Mouse (Mus musculus): ENCODE data around the gene Tmem106c. TPM values are rescaled to one million over a fixed set of nuclear protein-coding genes. Genes with fewer than 3 reads are reported as not detected.
A peak's percentile ranks its signal among the peaks of the same experiment; 100 is the strongest.

Tmem106c gene
- polyA plus RNA-seq, 1 experiment from 2014 or later: 37.8 TPM

DNA sequence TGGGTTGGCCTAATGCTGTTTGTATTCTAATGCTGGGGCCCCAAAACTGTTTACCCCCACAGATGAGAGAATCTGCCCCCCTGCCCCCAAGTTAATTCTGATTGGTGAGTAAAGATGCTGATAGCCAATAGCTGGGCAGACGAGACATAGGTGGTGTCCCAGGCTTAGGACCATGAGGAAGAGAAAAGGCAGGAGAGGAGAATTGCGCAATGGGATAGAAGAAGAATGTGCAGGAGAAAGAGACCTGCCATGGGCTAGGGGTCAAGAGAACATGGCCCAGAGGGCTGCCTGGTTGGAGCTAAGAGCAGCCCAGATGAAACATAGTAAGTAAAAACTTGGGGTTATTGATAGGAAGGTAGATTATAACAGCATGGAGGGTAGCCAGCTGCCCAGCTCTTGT is 23.9 kb upstream of the Tmem106c start:
- no peak overlapping the region for H3K4me2 ChIP-seq
- H3K9me3 ChIP-seq: no peaks in the 10 kb centered on the region
- H3K4me1 ChIP-seq: peaks cover 6% of the 10 kb centered on the region; the same call in 1 of the 2 replicates
- WGBS: 88% methylated on average over 2 of the region's 2 CpGs
- no peaks in the 10 kb centered on the region for H3K36me3 ChIP-seq
- ATAC-seq (ENCODE audit: insufficient number of reproducible peaks, insufficient read depth, low FRiP score, low TSS enrichment, low read depth): no peak
- H3K27ac ChIP-seq: no peak overlapping the region
- no peak overlapping the region for H3K9ac ChIP-seq
- H3K4me3 ChIP-seq: no peak overlapping the region
- no peaks in the 10 kb centered on the region for H3K27me3 ChIP-seq

DNA sequence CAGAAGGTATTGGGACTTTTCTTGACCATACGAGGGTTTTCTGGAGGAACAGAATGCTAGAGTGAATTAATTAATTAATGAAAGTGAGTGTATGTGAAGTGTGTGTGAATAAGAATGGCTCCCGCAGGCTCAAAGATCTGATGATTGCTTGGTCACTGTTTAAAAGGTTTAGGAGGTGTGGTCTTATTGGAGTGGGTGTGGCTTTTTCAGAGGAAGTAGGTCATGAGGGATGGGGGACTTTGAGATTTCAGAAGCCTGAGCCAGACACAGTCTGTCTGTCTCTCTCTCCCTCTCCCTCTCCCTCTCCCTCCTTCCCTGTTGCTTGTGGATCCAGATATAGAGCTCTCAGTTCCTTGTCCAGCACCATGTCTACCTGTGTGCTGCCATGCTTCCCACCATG is 22.7 kb upstream of the Tmem106c start:
- H3K4me2 ChIP-seq: no peak overlapping the region
- no peak overlapping the region for H3K27ac ChIP-seq
- no peak for ATAC-seq (ENCODE audit: insufficient number of reproducible peaks, insufficient read depth, low FRiP score, low TSS enrichment, low read depth)
- H3K9ac ChIP-seq: no peak overlapping the region
- H3K36me3 ChIP-seq: no peaks in the 10 kb centered on the region
- WGBS: 95% methylated on average over 2 of the region's 2 CpGs
- no peaks in the 10 kb centered on the region for H3K9me3 ChIP-seq
- H3K27me3 ChIP-seq: no peaks in the 10 kb centered on the region
- H3K4me3 ChIP-seq: no peak overlapping the region
- H3K4me1 ChIP-seq: peaks cover 6% of the 10 kb centered on the region

GRCm38 (mm10) chr15:97942538-97942937 is 21.5 kb upstream of the Tmem106c start:
- 84% methylated on average over 8 of the region's 8 CpGs for WGBS
- H3K27ac ChIP-seq: no peak overlapping the region

DNA sequence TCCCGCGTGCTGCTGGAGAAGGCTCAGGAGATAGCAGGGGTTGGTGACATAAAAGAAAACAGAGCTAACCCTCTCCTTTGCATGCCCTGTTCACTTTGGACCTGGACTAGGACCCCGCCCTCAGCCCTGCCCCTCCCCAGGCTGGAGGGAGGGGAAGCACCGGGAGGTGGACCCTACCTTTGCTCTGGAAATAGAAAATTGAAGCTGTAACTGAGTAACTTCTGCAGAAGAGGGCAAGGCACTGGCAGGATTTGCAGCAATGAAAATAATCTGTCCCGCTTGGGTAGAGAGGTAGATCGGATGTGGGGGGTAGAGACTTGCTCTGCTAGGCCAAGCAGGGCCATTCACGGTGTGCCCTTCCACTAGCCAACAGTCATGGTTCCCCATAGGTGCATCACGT is 20.6 kb upstream of the Tmem106c start:
- ATAC-seq (ENCODE audit: insufficient number of reproducible peaks, insufficient read depth, low FRiP score, low TSS enrichment, low read depth): no peak
- 86% methylated on average over 8 of the region's 8 CpGs for WGBS
- no peaks in the 10 kb centered on the region for H3K9me3 ChIP-seq

More at GRCm38 (mm10) chr15:97942538-97942937, 21.5 kb upstream of the Tmem106c start:
- Histone ChIP-seq H3K4me3 (no peak overlapping the region), H3K36me3 (no peaks in the 10 kb centered on the region), H3K4me2 (no peak overlapping the region), H3K9me3 (no peaks in the 10 kb centered on the region), H3K27me3 (no peaks in the 10 kb centered on the region), H3K4me1 (peaks cover 6% of the 10 kb centered on the region), H3K9ac (no peak overlapping the region)
- no peak for ATAC-seq (ENCODE audit: insufficient number of reproducible peaks, insufficient read depth, low FRiP score, low TSS enrichment, low read depth)

DNA sequence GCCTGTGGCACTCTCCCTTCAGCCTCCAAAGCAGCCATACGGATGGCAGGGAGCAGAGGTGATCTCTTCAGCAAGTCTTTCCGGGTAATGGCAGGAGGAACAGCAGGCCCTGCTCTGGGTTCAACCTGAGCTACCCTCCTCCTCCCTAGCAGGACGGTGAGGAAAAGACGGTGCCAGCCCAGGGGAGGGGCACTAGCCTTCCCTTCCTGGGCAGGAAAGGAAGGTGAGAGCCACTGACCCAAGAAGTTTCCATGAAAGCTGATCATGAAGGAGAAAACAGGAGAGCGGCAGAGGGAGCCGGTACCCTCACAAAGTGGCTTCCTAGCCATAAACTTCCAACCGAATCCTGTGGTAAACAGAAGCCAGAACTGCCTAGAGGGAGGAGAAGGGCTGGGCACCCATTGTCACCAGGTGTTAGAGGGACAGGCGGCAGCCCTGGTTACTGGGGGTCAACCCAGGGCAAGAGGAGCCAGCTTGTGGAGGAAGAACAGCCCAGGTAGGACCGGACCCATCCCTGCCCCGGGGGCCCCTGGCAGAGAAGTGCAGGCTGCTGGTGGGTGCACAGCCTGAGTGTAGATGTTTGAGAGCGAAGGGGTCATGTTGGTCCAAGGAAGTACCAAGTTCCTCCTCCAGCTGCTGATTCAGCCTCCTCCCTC is 19.0 kb upstream of the Tmem106c start:
- ATAC-seq (ENCODE audit: insufficient number of reproducible peaks, insufficient read depth, low FRiP score, low TSS enrichment, low read depth): no peak
- Histone ChIP-seq H3K27ac (no peak overlapping the region), H3K4me1 (peaks cover 13% of the 10 kb centered on the region), H3K4me2 (no peak overlapping the region), H3K9me3 (no peaks in the 10 kb centered on the region), H3K4me3 (no peak overlapping the region), H3K9ac (no peak overlapping the region), H3K36me3 (no peaks in the 10 kb centered on the region), H3K27me3 (no peaks in the 10 kb centered on the region)
- 77% methylated on average over 11 of the region's 11 CpGs for WGBS

More for the DNA sequence above, 20.6 kb upstream of the Tmem106c start:
- Histone ChIP-seq H3K4me2 (no peak overlapping the region), H3K9ac (no peak overlapping the region), H3K36me3 (no peaks in the 10 kb centered on the region), H3K4me1 (peaks cover 5% of the 10 kb centered on the region), H3K4me3 (no peak overlapping the region), H3K27ac (no peak overlapping the region), H3K27me3 (no peaks in the 10 kb centered on the region)

DNA sequence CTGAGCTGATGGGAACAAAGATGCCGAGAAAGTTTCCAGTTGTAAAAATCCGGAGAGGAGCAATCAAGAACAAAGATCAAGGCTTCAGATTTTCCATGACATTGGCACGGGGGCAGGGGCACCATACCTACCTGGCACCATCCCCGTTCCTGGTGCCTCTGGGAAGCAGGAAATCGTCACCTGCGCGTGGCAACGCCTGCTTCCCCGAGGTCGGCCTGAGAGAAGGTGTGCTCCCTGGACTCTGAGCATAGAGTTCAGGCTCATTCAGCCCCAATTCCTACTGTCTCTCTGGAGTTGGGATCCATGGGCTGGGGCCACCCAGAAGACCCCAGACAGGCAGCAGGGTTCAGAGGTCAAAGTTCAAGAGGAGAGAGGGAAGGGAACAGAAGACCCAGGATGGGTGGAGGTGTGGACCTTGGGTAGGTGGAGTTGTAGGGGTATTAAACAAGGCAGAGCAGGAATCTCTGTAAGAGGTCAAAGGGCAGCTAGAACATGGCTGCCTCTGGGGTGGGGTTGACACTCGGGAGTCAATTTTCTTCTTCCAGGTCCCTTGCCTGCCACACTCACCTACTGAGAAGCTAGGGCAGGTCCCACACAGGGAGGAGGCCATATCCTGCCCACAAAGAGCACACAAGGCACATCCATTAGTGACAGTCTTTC is 18.2 kb upstream of the Tmem106c start:
- peak; percentile 20; the same call in 1 of the 2 replicates for ATAC-seq (ENCODE audit: insufficient number of reproducible peaks, insufficient read depth, low FRiP score, low TSS enrichment, low read depth)
- Histone ChIP-seq H3K36me3 (no peaks in the 10 kb centered on the region), H3K4me3 (no peak overlapping the region), H3K27ac (no peak overlapping the region), H3K4me2 (no peak overlapping the region), H3K27me3 (no peaks in the 10 kb centered on the region), H3K4me1 (peaks cover 16% of the 10 kb centered on the region), H3K9ac (no peak overlapping the region), H3K9me3 (no peaks in the 10 kb centered on the region)
- 83% methylated on average over 9 of the region's 11 CpGs for WGBS

- peaks cover 22% of the 10 kb centered on the region for H3K4me1 ChIP-seq
- H3K4me3 ChIP-seq: no peak overlapping the region
- 34% methylated on average over 7 of the region's 7 CpGs for WGBS
- no peak overlapping the region for H3K9ac ChIP-seq
- no peaks in the 10 kb centered on the region for H3K27me3 ChIP-seq
- ATAC-seq (ENCODE audit: insufficient number of reproducible peaks, insufficient read depth, low FRiP score, low TSS enrichment, low read depth): no peak
- no peaks in the 10 kb centered on the region for H3K36me3 ChIP-seq
- no peak overlapping the region for H3K4me2 ChIP-seq
- H3K27ac ChIP-seq: no peak overlapping the region
- no peaks in the 10 kb centered on the region for H3K9me3 ChIP-seq
Observed at GRCm38 (mm10) chr15:97948720-97949119, 15.3 kb upstream of the Tmem106c start.

GRCm38 (mm10) chr15:97949706-97950105 is 14.3 kb upstream of the Tmem106c start:
- Histone ChIP-seq H3K4me1 (peaks cover 22% of the 10 kb centered on the region), H3K27me3 (no peaks in the 10 kb centered on the region; the same call in 1 of the 2 replicates), H3K36me3 (no peaks in the 10 kb centered on the region), H3K27ac (no peak overlapping the region), H3K9me3 (no peaks in the 10 kb centered on the region), H3K4me3 (no peak overlapping the region), H3K9ac (0 out of 2 replicates have a peak overlapping the region, but pooled peaks have one; percentile 41), H3K4me2 (no peak overlapping the region)
- ATAC-seq (ENCODE audit: insufficient number of reproducible peaks, insufficient read depth, low FRiP score, low TSS enrichment, low read depth): no peak
- WGBS: 61% methylated on average over 3 of the region's 3 CpGs

- Histone ChIP-seq H3K4me2 (no peak overlapping the region), H3K4me3 (no peak overlapping the region), H3K4me1 (peaks cover 25% of the 10 kb centered on the region), H3K27ac (no peak overlapping the region), H3K9me3 (no peaks in the 10 kb centered on the region), H3K9ac (no peak overlapping the region), H3K36me3 (no peaks in the 10 kb centered on the region), H3K27me3 (no peaks in the 10 kb centered on the region; the same call in 1 of the 2 replicates)
- 51% methylated on average over 7 of the region's 7 CpGs for whole genome bisulfite sequencing
- no peak for ATAC-seq (ENCODE audit: insufficient number of reproducible peaks, insufficient read depth, low FRiP score, low TSS enrichment, low read depth)
Observed at GRCm38 (mm10) chr15:97950240-97950639, 13.8 kb upstream of the Tmem106c start.

- Histone ChIP-seq H3K27ac (no peak overlapping the region), H3K9ac (peak overlapping the region; percentile 44; the same call in 1 of the 2 replicates)
- no peak; the same call in 1 of the 2 replicates for ATAC-seq (ENCODE audit: insufficient number of reproducible peaks, insufficient read depth, low FRiP score, low TSS enrichment, low read depth)
Observed at GRCm38 (mm10) chr15:97952137-97952888, 11.7 kb upstream of the Tmem106c start.

GRCm38 (mm10) chr15:97952889-97953189 is 11.2 kb upstream of the Tmem106c start:
- no peak for ATAC-seq (ENCODE audit: insufficient number of reproducible peaks, insufficient read depth, low FRiP score, low TSS enrichment, low read depth)
- H3K36me3 ChIP-seq: no peaks in the 10 kb centered on the region

More at GRCm38 (mm10) chr15:97952137-97952888, 11.7 kb upstream of the Tmem106c start:
- 13% methylated on average over 16 of the region's 16 CpGs for WGBS
- H3K4me3 ChIP-seq: no peak overlapping the region
- H3K4me1 ChIP-seq: peaks cover 36% of the 10 kb centered on the region
- H3K27me3 ChIP-seq: no peaks in the 10 kb centered on the region; the same call in 1 of the 2 replicates
- H3K9me3 ChIP-seq: no peaks in the 10 kb centered on the region
- H3K36me3 ChIP-seq: no peaks in the 10 kb centered on the region
- peak overlapping the region; percentile 22 for H3K4me2 ChIP-seq

More at GRCm38 (mm10) chr15:97952889-97953189, 11.2 kb upstream of the Tmem106c start:
- Histone ChIP-seq H3K27me3 (no peaks in the 10 kb centered on the region; the same call in 1 of the 2 replicates), H3K4me3 (no peak overlapping the region), H3K9ac (0 out of 2 replicates have a peak overlapping the region, but pooled peaks have one; percentile 44), H3K4me1 (peaks cover 36% of the 10 kb centered on the region), H3K27ac (no peak overlapping the region), H3K4me2 (no peak overlapping the region; the same call in none of the 2 replicates), H3K9me3 (no peaks in the 10 kb centered on the region)
- 69% methylated on average over 4 of the region's 4 CpGs for WGBS

Data from embryonic facial prominence, embryonic 13.5 days (tissue).